Mouse (Mus musculus) frontal cortex, adult 2 months (tissue): ENCODE measurements around the gene Nbea. TPM values are rescaled to one million over a fixed set of nuclear protein-coding genes. Genes with fewer than 3 reads are reported as not detected.
A peak's percentile ranks its signal among the peaks of the same experiment; 100 is the strongest.
"Not testable (repeated sequence)": the region's sequence is repeated elsewhere in the genome, so short reads cannot be mapped to it uniquely, and the experiment has no call there.

Source experiments
- DNase-seq, 2 experiments: peaks; one replicate each; pipeline ENCODE4 v3.0.0; 2022; ENCODE audit warnings: low spot score in 1 of 2; ENCODE audit errors: extremely low spot score in 1 of 2
- polyA plus RNA-seq: library from polyadenylated mRNA; depleted of rRNA; stranded (reverse); fragments of >200 nt; gene quantifications from 2 replicates; pipeline ENCODE4 v1.2.3, GENCODE M21; 2012

The Nbea gene
- polyA plus RNA-seq, 1 experiment, result 119 TPM

DNA sequence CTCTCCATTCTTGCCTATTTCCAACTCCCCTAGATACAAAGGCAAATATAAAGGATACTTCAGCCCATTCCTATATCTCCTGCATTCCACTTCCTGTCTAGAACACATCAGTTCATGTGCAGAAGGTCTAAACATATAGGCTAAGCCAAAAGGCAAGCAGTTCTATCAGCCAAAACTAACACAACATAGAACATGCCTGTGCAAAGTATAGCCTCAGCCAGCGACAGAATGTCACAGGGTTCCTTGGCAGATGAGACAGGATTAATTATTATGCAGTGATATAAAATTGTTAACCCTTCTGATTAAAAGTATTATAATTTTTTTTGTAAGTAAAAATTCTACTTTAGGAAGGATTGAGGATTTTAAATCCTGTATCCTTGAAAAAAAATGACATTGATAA, 140.4 kb downstream of the Nbea start:
- DNase-seq, result no peak

DNA sequence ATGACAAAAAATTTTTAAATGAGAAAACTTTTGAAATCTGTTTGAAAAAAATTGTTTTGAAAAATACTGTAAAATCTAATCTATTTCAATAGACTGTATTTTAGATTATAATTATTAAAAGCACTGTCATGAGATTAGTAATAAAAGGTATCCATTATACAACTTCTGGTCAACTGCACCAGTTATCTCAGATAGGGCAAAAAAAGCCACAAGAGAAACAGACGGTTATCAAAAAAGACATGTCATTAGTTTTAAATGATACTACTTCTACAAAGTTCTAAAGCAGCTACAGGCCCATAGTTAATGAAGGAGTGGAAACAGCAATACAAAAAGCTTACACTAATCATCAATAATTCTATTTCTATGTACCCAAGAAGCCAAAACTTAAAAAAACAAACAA, 144.0 kb downstream of the Nbea start:
- no peak for DNase-seq

DNA sequence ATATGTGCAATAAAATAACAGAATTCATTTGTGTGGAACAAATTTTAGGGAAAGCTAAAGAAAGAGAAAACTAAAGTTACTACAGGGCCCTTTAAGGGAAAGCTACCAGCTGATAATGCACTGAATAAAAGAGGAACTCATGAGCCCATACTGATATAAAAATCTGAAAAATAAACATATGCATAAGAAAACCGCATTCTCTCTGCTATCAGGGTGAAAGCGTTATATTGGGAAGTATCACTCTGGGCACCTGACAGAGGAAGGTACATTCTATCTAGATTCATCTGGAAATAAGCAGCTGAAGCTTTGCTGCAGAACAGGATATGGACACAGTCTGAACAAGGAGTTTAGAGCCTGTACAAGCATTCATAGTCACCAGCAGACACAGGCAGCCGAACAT, 148.9 kb downstream of the Nbea start:
- DNase-seq, result no peak

DNA sequence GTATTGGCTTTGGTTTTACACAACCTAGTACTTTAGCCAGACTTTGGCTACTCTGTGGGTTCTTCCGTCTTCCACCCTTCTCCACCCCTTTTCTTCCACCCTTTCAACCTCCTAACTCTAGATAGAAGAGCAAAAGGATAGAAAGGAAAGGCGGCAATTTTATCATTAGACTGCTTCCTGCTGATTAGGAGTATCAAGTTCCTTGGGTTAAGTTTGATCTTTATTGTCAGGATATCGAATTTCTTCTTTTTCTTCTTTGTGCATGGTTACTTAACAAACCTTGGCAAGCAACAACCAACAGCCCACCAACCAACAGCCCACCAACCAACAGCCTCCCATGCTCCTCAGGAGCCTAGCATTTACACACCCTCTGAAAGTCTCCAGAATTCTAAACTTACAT, 165.0 kb downstream of the Nbea start:
- DNase-seq, result no peak

DNA sequence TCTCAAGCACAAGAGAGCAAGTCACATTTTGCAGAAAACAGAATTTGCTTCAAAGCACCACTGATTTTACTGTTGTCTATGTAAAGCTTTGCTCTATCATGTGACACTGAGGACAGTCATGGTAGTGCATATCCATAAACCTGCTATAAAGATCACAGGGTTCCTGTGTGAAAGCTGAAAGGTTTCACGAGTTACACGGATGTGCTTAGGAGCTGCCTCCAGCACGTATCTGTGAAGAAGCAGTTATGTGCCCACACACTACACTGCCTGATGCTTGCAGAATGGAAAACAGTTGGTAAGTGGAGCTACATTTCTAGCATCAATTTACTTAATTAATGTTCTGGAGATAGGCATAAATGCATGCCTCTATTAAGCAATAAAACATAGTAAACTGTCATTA, 172.4 kb downstream of the Nbea start:
- peak in 1 of 2 experiments; percentile 40 for DNase-seq

DNA sequence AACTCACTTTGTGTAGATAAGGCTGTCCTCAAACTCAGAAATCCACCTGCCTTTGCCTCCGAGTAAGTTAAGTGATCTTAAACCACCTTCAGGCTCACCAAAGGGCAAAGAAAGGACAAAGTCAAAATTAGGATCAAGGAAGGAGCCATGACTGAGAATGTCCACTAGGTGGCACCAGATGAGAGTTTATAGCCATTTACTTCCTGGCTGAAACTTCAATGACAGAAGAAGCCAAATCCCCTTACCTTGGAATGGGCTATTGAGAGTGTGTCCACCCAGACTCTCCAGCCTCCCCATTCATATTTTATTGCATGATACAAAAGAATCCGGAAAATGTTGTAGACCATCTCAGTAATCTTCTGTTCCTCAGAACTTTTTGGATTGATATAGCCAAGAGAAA, 175.5 kb downstream of the Nbea start:
- DNase-seq, result peak in 1 of 2 experiments; percentile 74

DNA sequence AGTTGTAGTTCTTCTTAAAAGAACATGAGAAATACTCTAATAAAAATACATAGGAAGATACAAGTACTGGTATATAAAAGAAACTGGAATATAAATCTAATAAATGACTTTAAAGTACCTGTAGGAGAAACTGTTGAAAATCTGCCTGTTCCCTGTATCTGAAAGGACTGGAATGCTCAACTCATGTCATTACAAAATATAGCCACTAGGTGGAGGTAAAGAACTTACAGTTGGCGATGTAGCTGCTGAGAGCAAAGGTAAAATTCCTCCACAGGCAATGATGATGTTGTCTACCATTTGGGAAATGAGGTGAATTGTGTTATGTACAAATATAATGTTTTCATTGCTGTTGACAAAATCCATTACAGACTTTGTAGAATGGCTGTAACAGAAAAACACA, 183.2 kb downstream of the Nbea start:
- peak in 1 of 2 experiments; percentile 84 for DNase-seq

DNA sequence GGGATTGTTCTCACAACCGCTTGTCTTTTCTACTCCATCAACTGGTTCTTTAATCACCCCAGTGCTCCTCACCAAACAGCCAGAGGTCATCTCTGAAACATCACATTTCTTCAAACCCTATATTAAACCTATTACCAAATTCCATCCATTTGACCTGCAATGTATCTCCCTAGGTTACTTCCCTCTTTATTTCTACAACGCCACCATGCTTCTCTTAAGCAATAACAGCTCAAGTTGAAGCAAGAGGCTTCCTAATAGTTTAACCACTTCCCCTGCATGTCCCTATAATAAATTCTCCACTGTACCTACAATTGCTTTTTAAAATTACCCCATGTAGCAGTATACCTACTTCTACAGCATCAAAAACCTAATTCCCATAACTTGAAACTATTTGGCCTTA, 205.1 kb downstream of the Nbea start:
- no peak for DNase-seq

DNA sequence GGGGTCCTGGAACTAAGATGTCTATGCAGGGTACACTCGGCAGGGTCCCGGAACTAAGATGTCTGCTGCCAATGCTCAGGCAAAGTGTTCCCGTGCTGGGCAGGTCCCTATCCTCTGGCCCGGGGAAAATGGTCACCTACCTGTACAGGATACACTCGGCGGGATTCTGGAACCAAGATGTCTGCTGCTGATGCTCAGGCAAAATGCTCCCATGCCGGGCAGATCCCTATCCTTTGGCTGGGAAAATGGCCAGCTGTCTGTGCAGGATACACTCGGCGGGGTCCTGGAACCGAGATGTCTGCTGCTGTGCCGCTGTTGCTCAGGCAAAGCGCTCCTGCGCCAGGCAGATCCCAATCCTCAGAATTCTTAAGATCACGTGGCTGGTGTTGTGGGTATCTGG, 206.5 kb downstream of the Nbea start:
- not testable (repeated sequence) for DNase-seq

DNA sequence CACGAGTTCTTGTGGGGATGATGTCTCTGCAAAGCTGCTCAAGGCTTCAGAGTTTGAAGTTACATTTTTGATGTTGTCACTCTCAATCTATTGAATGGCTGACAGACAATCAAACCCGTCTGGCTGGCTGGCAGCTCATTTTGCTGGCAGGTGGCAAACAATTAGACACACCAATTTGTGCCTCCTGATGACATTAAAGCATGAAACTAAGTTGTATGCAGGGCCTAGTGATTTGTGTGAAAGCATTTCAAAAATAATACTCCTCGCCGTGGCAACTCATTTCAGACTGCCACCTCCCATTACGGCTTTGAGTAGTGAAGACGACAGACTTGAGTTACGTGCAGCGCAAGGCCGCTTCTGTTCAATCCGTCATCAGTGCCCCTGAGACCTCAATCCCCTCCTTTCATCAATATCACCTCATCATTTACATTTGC, 217.8 kb downstream of the Nbea start:
- DNase-seq, result no peak

DNA sequence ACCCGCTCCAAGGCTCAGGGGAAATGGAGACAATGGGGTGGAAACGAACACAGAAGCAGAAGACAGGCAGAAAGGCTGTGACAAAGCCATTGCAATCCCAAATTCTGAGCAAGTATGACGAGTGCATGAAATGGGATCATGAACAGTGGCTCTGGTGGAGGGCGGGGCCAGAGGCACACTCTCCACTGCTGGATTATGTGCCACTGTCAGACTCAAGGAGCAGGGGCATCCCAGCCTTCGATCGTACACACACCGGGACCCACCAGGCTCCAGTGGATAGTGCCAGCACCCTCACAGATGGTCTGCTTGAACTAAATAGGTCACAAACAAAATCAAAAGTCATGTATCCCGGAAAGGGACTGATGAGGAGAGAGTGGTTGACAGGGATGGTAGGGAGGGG, 220.5 kb downstream of the Nbea start:
- DNase-seq, result no peak

DNA sequence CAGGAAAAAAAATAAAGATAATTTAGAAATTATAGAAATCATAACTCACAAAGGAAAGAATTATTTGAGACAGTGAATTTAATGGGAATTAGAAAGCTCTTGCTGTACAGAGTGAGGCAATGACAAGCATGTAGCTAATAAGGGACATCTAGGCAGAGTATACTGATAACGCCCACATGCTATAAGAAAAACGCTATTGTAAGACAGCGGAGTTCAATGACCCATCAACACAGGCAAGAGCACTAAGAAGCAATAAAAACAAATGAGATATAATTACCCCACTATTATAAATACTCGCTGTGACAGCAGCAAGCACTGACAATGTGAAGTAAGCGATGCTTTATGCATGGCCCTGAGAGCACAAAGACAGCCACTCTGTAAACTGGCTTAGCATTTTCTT, 233.5 kb downstream of the Nbea start:
- no peak for DNase-seq

DNA sequence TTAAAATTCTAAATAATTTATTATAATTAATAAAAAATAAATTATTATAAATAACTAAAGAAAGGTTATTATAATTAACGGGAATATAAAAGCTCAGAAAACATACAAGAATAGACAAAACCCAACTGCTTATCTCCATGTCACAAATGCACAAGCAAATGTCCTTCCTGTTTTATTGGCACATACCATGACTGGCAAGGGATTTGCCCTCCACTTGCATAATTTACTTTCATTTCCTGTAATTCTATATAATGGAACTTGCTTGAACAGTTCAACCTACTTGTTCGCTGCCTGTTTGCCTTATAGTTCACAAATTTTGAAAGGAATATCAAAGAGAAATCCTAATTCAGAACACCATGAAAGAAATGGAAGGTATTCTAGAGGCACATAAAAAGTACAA, 234.4 kb downstream of the Nbea start:
- no peak for DNase-seq

DNA sequence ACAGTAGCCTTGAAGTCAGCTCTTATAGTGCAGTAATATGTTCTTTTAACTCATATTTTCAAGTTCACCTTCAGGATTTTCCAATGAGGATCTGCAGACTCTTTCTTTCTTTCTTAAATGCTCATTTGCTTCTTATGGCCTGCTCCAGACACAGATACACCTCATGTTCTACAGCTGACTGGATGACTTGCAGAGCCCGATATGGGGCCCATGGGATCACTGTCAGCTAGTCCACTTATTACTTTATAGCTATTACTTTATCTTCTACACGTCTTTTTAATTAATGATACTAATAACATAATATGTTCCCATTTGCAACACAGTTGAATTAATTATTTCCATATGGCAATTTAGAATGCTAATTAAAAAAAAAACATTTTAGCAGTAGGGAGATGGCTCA, 256.2 kb downstream of the Nbea start:
- no peak for DNase-seq

DNA sequence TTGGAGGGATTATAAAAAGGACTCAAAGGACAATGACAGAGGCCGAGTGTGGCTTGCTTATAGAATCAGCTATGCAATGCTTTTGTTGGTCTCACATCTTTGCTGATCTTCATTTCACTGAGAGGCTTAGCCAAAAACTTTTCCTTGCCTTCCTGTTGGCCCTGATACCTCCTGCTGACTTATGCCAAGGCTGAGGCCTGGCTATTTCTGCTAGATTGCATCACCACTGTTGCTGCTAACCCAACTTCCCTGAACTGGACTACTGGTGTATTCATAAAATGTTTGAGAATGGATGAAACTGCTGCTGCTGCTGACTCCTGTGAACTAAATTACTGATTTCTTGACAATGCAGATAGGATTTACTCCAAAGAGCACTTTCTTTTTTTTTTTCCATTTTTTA, 274.2 kb downstream of the Nbea start:
- no peak for DNase-seq

DNA sequence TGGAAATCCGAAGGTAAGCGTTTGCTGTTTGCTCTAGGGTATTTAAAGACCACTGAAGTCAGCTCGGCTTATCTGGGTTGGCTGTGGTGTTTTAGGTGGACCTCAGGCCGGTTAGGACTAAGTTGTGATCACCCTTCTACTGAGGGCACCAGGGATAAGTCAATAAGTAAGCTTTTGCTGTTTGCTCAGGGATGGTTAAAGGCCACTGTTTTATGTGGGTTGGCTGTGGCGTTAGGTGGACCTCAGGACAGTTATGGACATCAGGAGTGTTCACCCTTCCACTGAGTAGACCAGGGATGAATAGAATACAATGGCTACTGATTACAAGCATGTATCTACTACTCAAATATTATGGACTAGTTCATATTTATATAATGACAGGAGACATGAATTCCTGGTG, 292.9 kb downstream of the Nbea start:
- no peak for DNase-seq

DNA sequence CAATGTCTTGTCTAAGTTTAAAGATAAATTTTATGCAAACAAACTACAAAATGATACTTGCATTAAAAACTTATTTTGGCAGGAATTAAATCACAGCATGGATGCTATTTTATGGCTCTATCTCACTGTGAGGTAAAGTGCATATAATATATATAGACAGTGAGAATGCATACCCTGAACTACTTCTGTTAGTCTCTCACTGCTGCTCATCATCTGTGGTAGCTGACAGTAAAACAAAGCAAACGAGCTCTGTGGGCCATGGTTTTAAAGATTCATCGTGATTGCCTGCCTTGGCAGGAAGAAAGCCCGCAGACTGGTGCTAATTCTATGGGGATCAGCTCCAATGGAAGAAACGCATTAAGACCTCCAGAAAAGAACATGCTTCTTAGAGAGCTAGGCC, 294.3 kb downstream of the Nbea start:
- peak in 1 of 2 experiments; percentile 21 for DNase-seq

DNA sequence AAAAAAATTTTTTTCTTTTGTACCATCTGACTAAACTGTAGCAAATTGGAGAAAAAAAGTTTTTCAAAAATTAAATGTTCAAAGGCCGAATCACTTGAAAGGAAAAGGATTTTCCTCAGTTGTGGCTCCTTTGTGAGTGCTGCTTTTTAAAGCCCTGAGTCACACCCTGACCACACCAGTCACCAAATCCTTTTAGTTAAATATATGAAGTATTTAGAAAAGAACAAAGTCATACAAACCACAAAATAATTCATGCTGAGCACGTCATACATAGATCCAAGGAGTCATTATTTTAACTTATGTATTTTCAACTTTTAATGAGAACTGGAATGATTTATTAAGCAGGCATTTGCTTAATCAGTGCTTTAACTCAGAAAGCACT, 295.7 kb downstream of the Nbea start:
- DNase-seq, result no peak

DNA sequence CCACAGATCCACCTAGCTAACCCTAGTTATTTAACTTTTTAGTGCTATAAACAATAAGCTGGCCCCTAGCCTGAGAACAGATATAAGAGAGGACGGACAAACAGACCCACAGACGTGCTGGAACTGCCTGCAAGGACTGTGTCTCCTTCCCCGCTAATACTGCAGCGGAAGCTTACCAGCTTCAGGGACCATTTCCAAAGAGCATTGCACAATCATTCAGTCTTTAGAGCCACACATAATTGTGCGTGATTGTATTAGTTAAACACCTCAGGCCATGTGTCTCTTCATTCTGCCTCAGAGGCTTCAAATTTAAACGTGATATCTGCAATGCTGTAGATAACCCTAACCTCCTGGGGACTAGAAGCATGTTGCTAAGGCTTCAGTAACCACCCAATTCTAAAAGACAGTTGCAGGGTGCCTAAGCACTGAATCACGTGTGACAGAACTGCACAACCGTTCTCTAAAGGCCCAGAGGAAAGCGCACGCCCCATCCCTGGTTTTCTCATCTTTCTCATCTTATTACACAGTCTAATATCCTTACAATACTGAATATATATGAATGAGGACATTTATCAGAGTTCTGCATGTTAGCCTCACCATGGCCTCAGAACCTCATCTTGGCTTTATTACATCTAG, 296.2 kb downstream of the Nbea start:
- no peak for DNase-seq

DNA sequence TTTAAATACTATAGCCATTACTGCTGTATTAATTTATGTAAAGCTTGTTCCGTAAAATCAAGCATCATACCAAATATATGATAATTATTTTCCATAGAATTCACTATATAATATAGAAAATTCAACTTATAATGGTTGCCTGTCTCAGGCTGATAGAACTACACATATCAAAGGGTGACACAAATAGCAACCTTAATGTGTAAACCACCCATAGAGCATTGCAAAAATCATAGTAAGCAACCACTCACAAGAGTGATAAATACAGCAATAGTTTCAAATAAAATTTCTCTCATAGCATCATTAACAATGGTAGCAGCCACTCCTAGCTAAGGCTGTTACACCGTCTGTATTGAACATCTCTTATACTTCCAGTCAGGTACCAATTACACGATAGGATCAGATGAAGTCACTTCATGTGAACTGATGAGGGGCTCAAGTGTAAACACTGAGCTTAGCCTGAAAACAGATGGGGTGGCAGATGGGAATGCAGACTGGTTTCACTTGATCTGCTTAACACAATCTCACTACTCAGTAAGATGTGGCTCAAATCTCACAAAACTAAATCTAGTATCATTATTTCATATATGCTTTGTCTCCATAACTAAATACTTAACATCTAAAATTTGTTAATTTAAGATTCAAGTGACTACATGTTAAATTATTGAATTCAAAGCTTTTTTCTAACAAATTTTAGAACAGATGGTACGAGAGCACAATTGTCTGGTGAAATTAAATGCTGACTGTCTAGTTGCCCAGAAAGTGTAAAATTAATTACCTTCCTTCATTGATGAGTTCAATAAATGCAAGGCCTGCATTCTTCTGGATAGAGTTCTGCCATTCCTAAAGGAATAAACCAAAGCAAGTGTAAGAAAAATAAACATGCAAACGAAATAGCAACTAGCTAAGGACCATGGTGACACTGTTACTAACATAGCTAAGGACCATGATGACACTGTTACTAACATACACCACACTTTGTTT, 310.3 kb downstream of the Nbea start:
- peak in 1 of 2 experiments; percentile 31 for DNase-seq

DNA sequence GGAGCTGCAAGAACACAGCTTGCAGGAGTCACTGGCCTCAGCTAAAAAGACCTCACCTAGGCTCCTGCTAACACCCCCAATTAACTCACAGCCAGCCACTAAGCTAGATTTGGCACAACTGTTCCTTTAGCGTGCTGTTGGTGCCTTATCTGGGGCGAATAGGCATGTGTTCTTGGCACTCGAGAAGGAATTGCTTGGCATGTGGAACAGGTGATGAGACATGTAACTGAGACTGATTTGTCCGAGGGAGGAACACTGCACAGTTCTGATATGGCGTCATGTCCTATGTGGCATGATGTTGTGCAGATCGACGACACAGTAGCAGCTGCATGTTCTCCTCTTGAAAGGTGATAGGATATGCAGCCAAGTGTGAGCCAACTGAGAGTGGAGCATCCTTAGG, 331.0 kb downstream of the Nbea start:
- no peak for DNase-seq

DNA sequence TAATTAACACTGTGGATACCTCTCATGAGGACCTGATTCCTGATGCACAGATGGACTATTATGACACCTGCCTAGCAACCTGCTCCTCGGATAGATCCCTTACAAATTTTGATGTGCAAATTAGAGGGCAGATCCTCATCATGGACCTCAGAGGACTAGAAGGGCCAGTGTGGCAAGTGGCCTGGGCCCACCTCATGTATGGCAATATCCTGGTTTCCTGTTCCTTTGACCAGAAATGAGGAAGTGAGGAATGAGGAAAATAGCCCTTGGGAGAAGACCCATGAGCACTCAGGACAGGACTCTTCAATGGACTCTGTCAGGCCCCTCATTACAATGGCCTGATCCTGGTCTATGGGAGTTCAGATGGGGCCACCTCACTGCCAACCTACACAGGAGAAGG, 336.4 kb downstream of the Nbea start:
- DNase-seq, result no peak
